Mouse (Mus musculus) heart, adult 10 weeks (tissue): ENCODE data around the gene Gal. TPM values are rescaled to one million over a fixed set of nuclear protein-coding genes. Genes with fewer than 3 reads are reported as not detected.

Experiments
- polyA plus RNA-seq: library from polyadenylated mRNA; stranded (reverse); fragments of 350-450 nt; fragmentation: Illumina TruSeq; extraction: RNeasy Lipid Tissue Mini Kit (QIAGEN cat#74804); gene quantifications from one replicate; pipeline ENCODE4 v1.2.3, GENCODE M21; 2014; ENCODE audit warnings: low read depth, low replicate concordance

Gal gene
- polyA plus RNA-seq: not detected

DNA sequence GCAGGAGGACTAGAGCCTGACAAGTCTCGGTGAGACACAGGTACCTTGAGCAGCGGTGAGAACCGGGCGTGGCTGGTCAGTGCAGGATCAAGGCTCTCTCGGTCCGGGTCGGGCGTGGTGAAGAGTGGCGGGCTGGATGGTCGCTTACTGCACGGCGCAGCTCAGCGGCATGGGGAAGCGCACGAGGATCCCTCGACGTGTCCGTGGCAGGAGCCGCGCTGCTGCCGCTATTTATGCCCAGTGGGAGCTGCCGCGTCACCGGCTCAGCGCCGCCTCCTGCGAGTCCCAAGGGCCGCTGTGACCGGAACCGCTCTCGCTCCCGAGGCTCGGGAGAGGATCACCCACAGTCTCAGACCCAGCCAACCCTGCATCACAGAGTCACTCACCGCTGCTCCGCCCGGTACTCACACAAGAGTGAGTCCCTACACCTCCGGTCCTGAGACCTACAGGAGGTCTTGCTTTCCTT lies at the start of gene Gal:
Gal (minus strand) TSS at position 277 of the 466 bp plus-strand sequence.

DNA sequence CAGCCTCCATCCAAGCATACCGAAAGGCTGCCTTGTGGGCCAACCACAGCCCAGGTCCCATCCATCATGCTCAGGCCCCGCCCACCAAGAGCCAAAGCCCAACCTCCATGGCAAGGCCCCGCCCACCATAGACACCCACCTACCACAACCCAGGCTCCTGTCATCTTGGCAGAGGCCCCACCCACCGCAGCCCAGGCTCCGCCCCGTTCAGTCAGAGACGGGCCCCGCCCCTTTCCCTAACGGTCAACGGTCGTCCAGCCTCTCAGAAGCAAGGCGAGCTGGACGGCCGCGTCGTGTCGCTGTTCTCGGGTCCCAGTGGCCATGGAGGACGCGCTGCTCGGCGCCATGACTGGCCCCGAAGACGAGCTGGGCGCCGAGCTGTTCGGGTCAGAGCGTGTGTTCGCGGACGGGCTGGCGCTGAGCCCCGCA lies 25.7 kb downstream of the Gal start, which contains the start of gene Tesmin:
Tesmin (plus strand) TSS at position 229 of the 429 bp plus-strand sequence.

Other genes with a start within 250 kb of the Gal start
- gene Mrpl21, start 131.6 kb downstream of the Gal start, polyA plus RNA-seq: 106 TPM
- 2.9 TPM for gene Ighmbp2, start 131.5 kb downstream of the Gal start, polyA plus RNA-seq
- gene Cpt1a, start 92.2 kb downstream of the Gal start, polyA plus RNA-seq: 29.6 TPM
- 3.0 TPM for gene Tesmin, start 25.7 kb downstream of the Gal start, polyA plus RNA-seq
- gene Ppp6r3, start 161.2 kb upstream of the Gal start, polyA plus RNA-seq: 72.0 TPM